Mouse (Mus musculus): ENCODE data around the gene Tmem240. TPM values are rescaled to one million over a fixed set of nuclear protein-coding genes. Genes with fewer than 3 reads are reported as not detected.

The Tmem240 gene
- polyA plus RNA-seq, 1 experiment, result not detected

GRCm38 (mm10) chr4:155696261-155697255 is 38.0 kb upstream of the Tmem240 start:
- no peak for TF ChIP-seq CTCF (IDR thresholded peaks at IDR 0.05; ENCODE audit: insufficient read depth, low read depth, low read length)
- no peak for TF ChIP-seq POLR2A (IDR thresholded peaks at IDR 0.05; ENCODE audit: insufficient read depth, low read depth, low read length)
- H3K4me3 ChIP-seq (ENCODE audit: insufficient read depth, low read depth, low read length), result peak overlapping the region; percentile 75
- H3K27ac ChIP-seq (ENCODE audit: insufficient read depth, low read depth, low read length), result peak overlapping the region; percentile 99
- WGBS, result 47% methylated on average over 16 of the region's 16 CpGs
- H3K4me1 ChIP-seq (ENCODE audit: control insufficient read depth, insufficient read depth, low read length), result peaks cover 17% of the 10 kb centered on the region

GRCm38 (mm10) chr4:155700425-155700824 is 34.2 kb upstream of the Tmem240 start:
- Histone ChIP-seq H3K27ac (ENCODE audit: insufficient read depth, low read depth, low read length) (no peak overlapping the region), H3K4me1 (ENCODE audit: control insufficient read depth, insufficient read depth, low read length) (peaks cover 11% of the 10 kb centered on the region), H3K4me3 (ENCODE audit: insufficient read depth, low read depth, low read length) (no peak overlapping the region)
- TF ChIP-seq CTCF (IDR thresholded peaks at IDR 0.05; ENCODE audit: insufficient read depth, low read depth, low read length) (no peak), POLR2A (IDR thresholded peaks at IDR 0.05; ENCODE audit: insufficient read depth, low read depth, low read length) (no peak)

- TF ChIP-seq POLR2A (IDR thresholded peaks at IDR 0.05; ENCODE audit: insufficient read depth, low read depth, low read length) (no peak), CTCF (IDR thresholded peaks at IDR 0.05; ENCODE audit: insufficient read depth, low read depth, low read length) (no peak)
Observed at GRCm38 (mm10) chr4:155703425-155703929, 31.1 kb upstream of the Tmem240 start.

GRCm38 (mm10) chr4:155704721-155705591 is 29.6 kb upstream of the Tmem240 start, which contains the start of gene Ssu72:
Gene Ssu72 (plus strand): TSS chr4:155704800.
- TF ChIP-seq CTCF (IDR thresholded peaks at IDR 0.05; ENCODE audit: insufficient read depth, low read depth, low read length) (no peak), POLR2A (IDR thresholded peaks at IDR 0.05; ENCODE audit: insufficient read depth, low read depth, low read length) (peak; percentile 82)
- H3K27ac ChIP-seq (ENCODE audit: insufficient read depth, low read depth, low read length), result peak within 1 kb of the TSS; percentile 91
- H3K4me3 ChIP-seq (ENCODE audit: insufficient read depth, low read depth, low read length), result peak within 1 kb of the TSS; percentile 89
- peaks cover 2% of the 10 kb centered on the region; the same call in 1 of the 2 replicates for H3K4me1 ChIP-seq (ENCODE audit: control insufficient read depth, insufficient read depth, low read length)
- under 1% methylated on average over 83 of the region's 83 CpGs for WGBS

More at GRCm38 (mm10) chr4:155703425-155703929, 31.1 kb upstream of the Tmem240 start:
- H3K27ac ChIP-seq (ENCODE audit: insufficient read depth, low read depth, low read length), result no peak overlapping the region
- peaks cover 2% of the 10 kb centered on the region; the same call in 1 of the 2 replicates for H3K4me1 ChIP-seq (ENCODE audit: control insufficient read depth, insufficient read depth, low read length)
- 94% methylated on average over 4 of the region's 4 CpGs for WGBS
- no peak overlapping the region for H3K4me3 ChIP-seq (ENCODE audit: insufficient read depth, low read depth, low read length)

GRCm38 (mm10) chr4:155705592-155705929 is 29.0 kb upstream of the Tmem240 start:
- Histone ChIP-seq H3K4me3 (ENCODE audit: insufficient read depth, low read depth, low read length) (peak overlapping the region; percentile 89), H3K27ac (ENCODE audit: insufficient read depth, low read depth, low read length) (peak overlapping the region; percentile 91), H3K4me1 (ENCODE audit: control insufficient read depth, insufficient read depth, low read length) (peaks cover 2% of the 10 kb centered on the region; the same call in 1 of the 2 replicates)
- WGBS, result under 1% methylated on average over 19 of the region's 19 CpGs
- TF ChIP-seq POLR2A (IDR thresholded peaks at IDR 0.05; ENCODE audit: insufficient read depth, low read depth, low read length) (no peak), CTCF (IDR thresholded peaks at IDR 0.05; ENCODE audit: insufficient read depth, low read depth, low read length) (no peak)

- TF ChIP-seq POLR2A (IDR thresholded peaks at IDR 0.05; ENCODE audit: insufficient read depth, low read depth, low read length) (no peak), CTCF (IDR thresholded peaks at IDR 0.05; ENCODE audit: insufficient read depth, low read depth, low read length) (no peak)
- 77% methylated on average over 2 of the region's 2 CpGs for WGBS
- Histone ChIP-seq H3K4me3 (ENCODE audit: insufficient read depth, low read depth, low read length) (no peak overlapping the region), H3K27ac (ENCODE audit: insufficient read depth, low read depth, low read length) (no peak overlapping the region), H3K4me1 (ENCODE audit: control insufficient read depth, insufficient read depth, low read length) (peaks cover 2% of the 10 kb centered on the region; the same call in 1 of the 2 replicates)
Observed at GRCm38 (mm10) chr4:155708582-155708981, 26.0 kb upstream of the Tmem240 start.

- peaks cover 2% of the 10 kb centered on the region; the same call in 1 of the 2 replicates for H3K4me1 ChIP-seq (ENCODE audit: control insufficient read depth, insufficient read depth, low read length)
- H3K27ac ChIP-seq (ENCODE audit: insufficient read depth, low read depth, low read length), result no peak overlapping the region
- TF ChIP-seq CTCF (IDR thresholded peaks at IDR 0.05; ENCODE audit: insufficient read depth, low read depth, low read length), result no peak
- no peak for TF ChIP-seq POLR2A (IDR thresholded peaks at IDR 0.05; ENCODE audit: insufficient read depth, low read depth, low read length)
- H3K4me3 ChIP-seq (ENCODE audit: insufficient read depth, low read depth, low read length), result no peak overlapping the region
Observed at GRCm38 (mm10) chr4:155708988-155709387, 25.6 kb upstream of the Tmem240 start.

- peak overlapping the region; percentile 27 for H3K27ac ChIP-seq (ENCODE audit: insufficient read depth, low read depth, low read length)
Observed at GRCm38 (mm10) chr4:155710521-155711252, 23.9 kb upstream of the Tmem240 start.

More at GRCm38 (mm10) chr4:155710521-155711252, 23.9 kb upstream of the Tmem240 start:
- WGBS, result 21% methylated on average over 6 of the region's 6 CpGs
- no peak overlapping the region for H3K4me3 ChIP-seq (ENCODE audit: insufficient read depth, low read depth, low read length)
- TF ChIP-seq CTCF (IDR thresholded peaks at IDR 0.05; ENCODE audit: insufficient read depth, low read depth, low read length), result no peak
- TF ChIP-seq POLR2A (IDR thresholded peaks at IDR 0.05; ENCODE audit: insufficient read depth, low read depth, low read length), result no peak
- H3K4me1 ChIP-seq (ENCODE audit: control insufficient read depth, insufficient read depth, low read length), result peaks cover 2% of the 10 kb centered on the region; the same call in 1 of the 2 replicates

Measured in olfactory bulb, adult 2 months (tissue).